Mouse (Mus musculus) lung, adult 2 months (tissue): Measurements from ENCODE around the gene Tmem135.

Source experiments
- CTCF ChIP-seq: fragments of 200-500 bp; IDR thresholded peaks from 2 replicates; pipeline ENCODE4 v1.5.1; 2011; ENCODE audit warnings: mild to moderate bottlenecking, low read length, control low read depth; ENCODE audit not compliant: insufficient read depth
- POLR2A ChIP-seq: fragments of 200-500 bp; IDR thresholded peaks from 2 replicates; pipeline ENCODE4 v1.6.1; 2011; ENCODE audit warnings: low read depth, mild to moderate bottlenecking, control low read depth, low read length, borderline replicate concordance; ENCODE audit errors: extremely low read depth

GRCm38 (mm10) chr7:89382892-89383291 lies 21.1 kb downstream of the Tmem135 start:
- TF ChIP-seq CTCF: no peak
- no peak for TF ChIP-seq POLR2A
